Mouse (Mus musculus) cerebellum, postnatal 4 days (tissue): ENCODE measurements around the gene Micall2.
"Not testable (repeated sequence)": the region's sequence is repeated elsewhere in the genome, so short reads cannot be mapped to it uniquely, and the experiment has no call there.

ENCODE experiments used
- DNase-seq, 2 experiments: peaks; one replicate each; pipeline ENCODE4 v3.0.0; 2022; ENCODE audit warnings: low spot score in 2 of 2, mixed read lengths in 1 of 2

Gene Micall2

GRCm38 (mm10) chr5:139730712-139731486, 5.2 kb downstream of the Micall2 start:
- DNase-seq, result peak in 1 of 2 experiments; percentile 50

GRCm38 (mm10) chr5:139727261-139727660, 8.9 kb downstream of the Micall2 start:
- DNase-seq, result no peak

GRCm38 (mm10) chr5:139726186-139726585, 9.9 kb downstream of the Micall2 start:
- DNase-seq, result no peak

GRCm38 (mm10) chr5:139724336-139725116, 11.6 kb downstream of the Micall2 start:
- DNase-seq, result no peak

- no peak for DNase-seq
Observed at GRCm38 (mm10) chr5:139723113-139723512, 13.0 kb downstream of the Micall2 start.

GRCm38 (mm10) chr5:139722709-139723108, 13.4 kb downstream of the Micall2 start:
- DNase-seq, result no peak

GRCm38 (mm10) chr5:139718949-139719348, 17.2 kb downstream of the Micall2 start:
- DNase-seq, result no peak

- DNase-seq, result no peak
Observed at GRCm38 (mm10) chr5:139718540-139718939, 17.6 kb downstream of the Micall2 start.

GRCm38 (mm10) chr5:139717723-139718122, 18.4 kb downstream of the Micall2 start:
- peak in 1 of 2 experiments; percentile 60 for DNase-seq

GRCm38 (mm10) chr5:139706496-139706895, 29.6 kb downstream of the Micall2 start:
- no peak for DNase-seq

GRCm38 (mm10) chr5:139702905-139703304, 33.2 kb downstream of the Micall2 start:
- no peak for DNase-seq

- DNase-seq, result no peak
Observed at GRCm38 (mm10) chr5:139702236-139702635, 33.9 kb downstream of the Micall2 start.

GRCm38 (mm10) chr5:139696954-139697353, 39.2 kb downstream of the Micall2 start:
- DNase-seq, result no peak

GRCm38 (mm10) chr5:139695876-139696275, 40.3 kb downstream of the Micall2 start:
- DNase-seq, result not testable (repeated sequence)

GRCm38 (mm10) chr5:139694989-139695571, 41.1 kb downstream of the Micall2 start:
- DNase-seq, result peak; percentile 39 to 67

- no peak for DNase-seq
Observed at GRCm38 (mm10) chr5:139694292-139694988, 41.7 kb downstream of the Micall2 start.

- DNase-seq, result no peak
Observed at GRCm38 (mm10) chr5:139690791-139691190, 45.3 kb downstream of the Micall2 start.

- DNase-seq, result peak; percentile 42 to 87
Observed at GRCm38 (mm10) chr5:139688356-139688755, 47.8 kb downstream of the Micall2 start.

GRCm38 (mm10) chr5:139687646-139688045, 48.5 kb downstream of the Micall2 start:
- peak; percentile 56 to 79 for DNase-seq

- DNase-seq, result no peak
Observed at GRCm38 (mm10) chr5:139686530-139687249, 49.4 kb downstream of the Micall2 start.

GRCm38 (mm10) chr5:139683228-139683627, 52.9 kb downstream of the Micall2 start:
- no peak for DNase-seq
